Mouse (Mus musculus): ENCODE results near the gene Lysmd2. TPM values are rescaled to one million over a fixed set of nuclear protein-coding genes. Genes with fewer than 3 reads are reported as not detected.

Gene Lysmd2
- total and polyA plus RNA-seq, 3 experiments: not detected

DNA sequence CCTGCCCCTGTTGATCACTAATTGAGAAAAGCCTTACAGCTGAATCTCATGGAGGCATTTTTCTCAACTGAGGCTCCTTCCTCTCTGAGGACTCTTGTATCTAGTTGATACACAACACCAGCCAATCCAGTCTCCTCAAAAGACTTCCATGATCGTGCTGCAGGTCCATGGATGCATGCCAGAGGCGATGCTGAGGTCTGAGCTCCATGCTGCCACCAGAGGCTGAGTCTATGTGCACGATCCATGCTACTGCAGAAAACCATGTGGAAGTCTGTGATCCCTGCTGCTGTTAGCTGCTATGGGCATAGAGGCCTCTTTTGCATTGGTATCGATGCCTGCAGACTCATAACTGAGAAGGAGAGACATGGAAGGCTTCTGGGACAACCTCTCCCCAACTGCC is 8.7 kb downstream of the Lysmd2 start:
- no peaks in the 10 kb centered on the region for H3K4me1 ChIP-seq (ENCODE audit: control insufficient read depth in 1 of 2, insufficient read depth in 2 of 2, low read length in 2 of 2)
- H3K9ac ChIP-seq (ENCODE audit: control insufficient read depth, low read depth, low read length, poor library complexity, severe bottlenecking): no peak overlapping the region
- H3K9me3 ChIP-seq (replicated peaks; ENCODE audit: insufficient read depth, low read length): no peaks in the 10 kb centered on the region

DNA sequence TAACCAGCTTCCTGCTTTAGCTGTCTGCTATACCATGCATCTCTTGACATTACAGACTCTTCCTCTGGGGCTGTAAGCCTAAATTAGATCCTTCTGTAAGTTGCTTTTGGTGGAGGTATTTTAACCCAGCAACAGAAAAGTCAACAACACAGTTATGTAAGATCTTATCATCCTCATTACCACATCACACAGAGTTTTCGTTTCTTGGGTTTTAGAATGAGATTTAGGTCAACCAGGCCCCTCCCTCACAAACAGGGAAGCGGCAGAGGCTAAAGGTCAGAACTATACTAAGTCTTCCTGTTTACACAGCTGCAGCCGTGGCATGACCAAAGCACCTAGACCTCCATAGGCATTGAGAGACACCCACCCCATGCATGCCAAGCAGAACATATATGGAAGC is 19.9 kb downstream of the Lysmd2 start:
- no peak overlapping the region for H3K27ac ChIP-seq (ENCODE audit: control insufficient read depth, low read depth, low read length)
- no peaks in the 10 kb centered on the region for H3K27me3 ChIP-seq (ENCODE audit: control insufficient read depth in 1 of 2, insufficient read depth in 2 of 2, low read length in 2 of 2)
- H3K79me2 ChIP-seq (ENCODE audit: control insufficient read depth, insufficient read depth, low read length, poor library complexity): no peaks in the 10 kb centered on the region
- no peak overlapping the region for H3K9ac ChIP-seq (ENCODE audit: control insufficient read depth, low read depth, low read length, poor library complexity, severe bottlenecking)
- H3K4me3 ChIP-seq (ENCODE audit: control insufficient read depth in 1 of 2, insufficient read depth in 1 of 2, low read depth in 2 of 2, low read length in 2 of 2): no peak overlapping the region
- TF ChIP-seq E2F4 (IDR thresholded peaks at IDR 0.05; ENCODE audit: borderline replicate concordance, low read depth, low read length) (no peak), BHLHE40 (IDR thresholded peaks at IDR 0.05; ENCODE audit: borderline replicate concordance, low read depth, low read length) (no peak), POLR2AphosphoS5 (IDR thresholded peaks at IDR 0.05; ENCODE audit: borderline replicate concordance, low read depth, low read length) (no peak), KAT2A (conservative IDR thresholded peaks at IDR 0.05; ENCODE audit: low read depth, low read length) (no peak), ZKSCAN1 (IDR thresholded peaks at IDR 0.05; ENCODE audit: low read depth, low read length) (no peak), MXI1 (IDR thresholded peaks at IDR 0.05; ENCODE audit: low read depth, low read length) (no peak), JUND (IDR thresholded peaks at IDR 0.05; ENCODE audit: low read depth, low read length) (no peak), ZMIZ1 (IDR thresholded peaks at IDR 0.05; ENCODE audit: low read depth, low read length) (no peak), EP300 (IDR thresholded peaks at IDR 0.05; ENCODE audit: low read depth in 1 of 2, low read length in 2 of 2) (no peak), TCF12 (IDR thresholded peaks at IDR 0.05; ENCODE audit: low read depth, low read length) (no peak), RCOR1 (IDR thresholded peaks at IDR 0.05; ENCODE audit: low read depth, low read length) (no peak), USF1 (IDR thresholded peaks at IDR 0.05; ENCODE audit: low read depth, low read length) (no peak), ELF1 (IDR thresholded peaks at IDR 0.05; ENCODE audit: low read depth, low read length) (no peak), TAL1 (IDR thresholded peaks at IDR 0.05; ENCODE audit: low read length) (no peak), GABPA (IDR thresholded peaks at IDR 0.05; ENCODE audit: low read depth, low read length) (no peak), TBP (IDR thresholded peaks at IDR 0.05; ENCODE audit: low read depth, low read length) (no peak)
- no peaks in the 10 kb centered on the region for H3K9me3 ChIP-seq (replicated peaks; ENCODE audit: insufficient read depth, low read length)
- DNase-seq (ENCODE audit: low read depth, low spot score): no peak
- H3K4me1 ChIP-seq (ENCODE audit: control insufficient read depth in 1 of 2, insufficient read depth in 2 of 2, low read length in 2 of 2): no peaks in the 10 kb centered on the region
- no peaks in the 10 kb centered on the region for H3K36me3 ChIP-seq (ENCODE audit: control insufficient read depth in 1 of 2, insufficient read depth in 2 of 2, low read length in 2 of 2)

More for the DNA sequence above, 8.7 kb downstream of the Lysmd2 start:
- Histone ChIP-seq H3K27ac (ENCODE audit: control insufficient read depth, low read depth, low read length) (no peak overlapping the region), H3K36me3 (ENCODE audit: control insufficient read depth in 1 of 2, insufficient read depth in 2 of 2, low read length in 2 of 2) (no peaks in the 10 kb centered on the region), H3K79me2 (ENCODE audit: control insufficient read depth, insufficient read depth, low read length, poor library complexity) (no peaks in the 10 kb centered on the region), H3K27me3 (ENCODE audit: control insufficient read depth in 1 of 2, insufficient read depth in 2 of 2, low read length in 2 of 2) (peaks cover 0 to under 1% of the 10 kb centered on the region in 2 experiments; a peak in 2 of 4 replicates), H3K4me3 (ENCODE audit: control insufficient read depth in 1 of 2, insufficient read depth in 1 of 2, low read depth in 2 of 2, low read length in 2 of 2) (no peak overlapping the region)
- TF ChIP-seq ZMIZ1 (IDR thresholded peaks at IDR 0.05; ENCODE audit: low read depth, low read length) (no peak), ZNF384 (IDR thresholded peaks at IDR 0.05; ENCODE audit: low read depth, low read length) (no peak), ZC3H11A (IDR thresholded peaks at IDR 0.05; ENCODE audit: low read depth, low read length) (no peak), TAL1 (IDR thresholded peaks at IDR 0.05; ENCODE audit: low read length) (no peak), MYB (IDR thresholded peaks at IDR 0.05; ENCODE audit: low read depth, low read length) (no peak), NELFE (IDR thresholded peaks at IDR 0.05; ENCODE audit: low read depth, low read length) (no peak), CHD2 (IDR thresholded peaks at IDR 0.05; ENCODE audit: low read length) (no peak), POLR2AphosphoS5 (IDR thresholded peaks at IDR 0.05; ENCODE audit: borderline replicate concordance, low read depth, low read length) (no peak), RAD21 (IDR thresholded peaks at IDR 0.05; ENCODE audit: low read depth, low read length) (no peak), USF1 (IDR thresholded peaks at IDR 0.05; ENCODE audit: low read depth, low read length) (no peak), EP300 (IDR thresholded peaks at IDR 0.05; ENCODE audit: low read depth in 1 of 2, low read length in 2 of 2) (no peak), KAT2A (conservative IDR thresholded peaks at IDR 0.05; ENCODE audit: low read depth, low read length) (no peak)
- DNase-seq (ENCODE audit: low read depth, low spot score): no peak

Data from MEL (cell line).